In genomic region chr7:142285130-142285835, GRCm38 (mm10) we compare ENCODE assay signal across 9 mouse cellular contexts. TPM values are rescaled to one million over a fixed set of nuclear protein-coding genes. Genes with fewer than 3 reads are reported as not detected.
DNase-seq lines count a peak whose midpoint lies in the region; ATAC-seq and TF ChIP-seq lines count a peak whose summit lies in the region.
"Had no signal": no experiment of that assay in that cellular context is flagged by ENCODE, and none has a peak within 500 bp of the region (broad histone marks: within the 10 kb centered on the region; RNA-seq: fewer than 3 reads in every experiment).

No protein-coding gene starts in this region.

- no peaks in the 10 kb centered on the region for H3K36me3 ChIP-seq in intestine, embryonic 16.5 days (ENCODE audit: control insufficient read depth, insufficient read depth, low read length)
- no peaks in the 10 kb centered on the region for H3K36me3 ChIP-seq in limb, embryonic 12.5 days
- H3K36me3 ChIP-seq in midbrain, embryonic 14.5 days (ENCODE audit: control insufficient read depth, insufficient read depth, low read length): no peaks in the 10 kb centered on the region

- H3K4me1 ChIP-seq in cerebellum, adult 2 months (ENCODE audit: control insufficient read depth, insufficient read depth, low read length): no peaks in the 10 kb centered on the region
- H3K4me1 ChIP-seq in intestine, embryonic 16.5 days (ENCODE audit: control insufficient read depth, insufficient read depth, low read length): peaks cover 14% of the 10 kb centered on the region; the same call in 1 of the 2 replicates
- peaks cover 7% of the 10 kb centered on the region; the same call in 1 of the 2 replicates for H3K4me1 ChIP-seq in limb, embryonic 12.5 days (replicated peaks)
- peaks cover 7% of the 10 kb centered on the region; the same call in 1 of the 2 replicates for H3K4me1 ChIP-seq in midbrain, embryonic 14.5 days (ENCODE audit: control insufficient read depth, insufficient read depth, low read length)

- peak; percentile 54 for ATAC-seq in intestine, embryonic 16.5 days
- ATAC-seq in limb, embryonic 12.5 days (ENCODE audit: insufficient number of reproducible peaks, insufficient read depth, low FRiP score, low TSS enrichment, low read depth): peak; percentile 65; the same call in 1 of the 2 replicates
- ATAC-seq in midbrain, embryonic 14.5 days (ENCODE audit: low FRiP score, low TSS enrichment): peak; percentile 70

- TF ChIP-seq POLR2A in cerebellum, adult 2 months (IDR thresholded peaks at IDR 0.05; ENCODE audit: borderline replicate concordance, insufficient read depth, low read length): no peak

- peak; percentile 46; the same call in 1 of the 2 replicates for TF ChIP-seq CTCF in cerebellum, adult 2 months (IDR thresholded peaks at IDR 0.05; ENCODE audit: borderline replicate concordance, insufficient read depth, low read depth, low read length)

- H3K4me2 ChIP-seq in intestine, embryonic 16.5 days (ENCODE audit: low read depth, low read length): peak overlapping the region; percentile 85
- H3K4me2 ChIP-seq in limb, embryonic 12.5 days: peak overlapping the region; percentile 70
- peak overlapping the region; percentile 81 for H3K4me2 ChIP-seq in midbrain, embryonic 14.5 days (ENCODE audit: low read length)

- H3K9me3 ChIP-seq in intestine, embryonic 16.5 days (ENCODE audit: control insufficient read depth, low read length): no peaks in the 10 kb centered on the region
- no peaks in the 10 kb centered on the region for H3K9me3 ChIP-seq in limb, embryonic 12.5 days
- no peaks in the 10 kb centered on the region for H3K9me3 ChIP-seq in midbrain, embryonic 14.5 days (ENCODE audit: control insufficient read depth, low read length)

- H3K27me3 ChIP-seq in cerebellum, adult 2 months (ENCODE audit: control insufficient read depth, insufficient read depth, low read length): no peaks in the 10 kb centered on the region
- no peaks in the 10 kb centered on the region for H3K27me3 ChIP-seq in intestine, embryonic 16.5 days (replicated peaks; ENCODE audit: control insufficient read depth, insufficient read depth, low read length)
- peaks cover 32% of the 10 kb centered on the region for H3K27me3 ChIP-seq in limb, embryonic 12.5 days
- peaks cover 4% of the 10 kb centered on the region; the same call in 1 of the 2 replicates for H3K27me3 ChIP-seq in midbrain, embryonic 14.5 days (ENCODE audit: control insufficient read depth, insufficient read depth, low read length)

- H3K9ac ChIP-seq in intestine, embryonic 16.5 days (ENCODE audit: low read depth, low read length): peak overlapping the region; percentile 37; the same call in 1 of the 2 replicates
- H3K9ac ChIP-seq in limb, embryonic 12.5 days (replicated peaks): peak overlapping the region; percentile 23; the same call in 1 of the 2 replicates
- H3K9ac ChIP-seq in midbrain, embryonic 14.5 days (replicated peaks; ENCODE audit: low read length): peak overlapping the region; percentile 42

- DNase-seq in adrenal gland, adult 2 months: peak; percentile 70
- DNase-seq in cerebellum, adult 2 months: peak; percentile 56 to 61
- peak; percentile 6 to 24 for DNase-seq in frontal cortex, postnatal 36 days (ENCODE audit: low spot score in 2 of 2)
- peak; percentile 79 for DNase-seq in midbrain, embryonic 14.5 days
- peak; percentile 29 for DNase-seq in testis, postnatal 14 days (ENCODE audit: low spot score)
- no peak for DNase-seq in thymus, postnatal 0 days (ENCODE audit: low spot score)

- no peak overlapping the region for H3K27ac ChIP-seq in cerebellum, adult 2 months (ENCODE audit: insufficient read depth, low read length)
- no peak overlapping the region for H3K27ac ChIP-seq in intestine, embryonic 16.5 days (ENCODE audit: low read length)
- no peak overlapping the region for H3K27ac ChIP-seq in limb, embryonic 12.5 days
- H3K27ac ChIP-seq in midbrain, embryonic 14.5 days (replicated peaks; ENCODE audit: low read depth, low read length): peak overlapping the region; percentile 66

- peak overlapping the region; percentile 37 for H3K4me3 ChIP-seq in cerebellum, adult 2 months (replicated peaks; ENCODE audit: insufficient read depth, low read depth, low read length)
- H3K4me3 ChIP-seq in intestine, embryonic 16.5 days (ENCODE audit: low read length): peak overlapping the region; percentile 62
- H3K4me3 ChIP-seq in limb, embryonic 12.5 days (replicated peaks): peak overlapping the region; percentile 53
- H3K4me3 ChIP-seq in midbrain, embryonic 14.5 days (replicated peaks; ENCODE audit: low read depth, low read length): peak overlapping the region; percentile 55

- 21% methylated on average over 23 of the region's 23 CpGs for whole genome bisulfite sequencing in cerebellum, adult 2 months
- WGBS in intestine, embryonic 16.5 days: 18% methylated on average over 23 of the region's 23 CpGs
- 10% methylated on average over 23 of the region's 23 CpGs for WGBS in limb, embryonic 12.5 days
- WGBS in midbrain, embryonic 14.5 days: 24% methylated on average over 23 of the region's 23 CpGs

RNA-seq across cellular contexts. Expression of gene Gm4559, which starts 11.1 kb away (rescaled TPM):
- total RNA-seq in adrenal gland, adult 2 months (2021): not detected
- not detected in 2 replicates for polyA plus RNA-seq in adrenal gland, adult 2 months (2012; rRNA removed)
- not detected in 2 replicates for polyA plus RNA-seq in cerebellum, adult 2 months (2012; rRNA removed)
- not detected in 2 replicates for polyA plus RNA-seq in intestine, embryonic 16.5 days (2015; fragmentation: Nextera tagmentation; extraction: Ambion mirVana)
- not detected in 2 replicates for polyA plus RNA-seq in limb, embryonic 12.5 days (2016; fragmentation: Nextera tagmentation; extraction: Ambion mirVana)
- not detected in 2 replicates for polyA plus RNA-seq in midbrain, embryonic 14.5 days (2014; fragmentation: Nextera tagmentation; extraction: Ambion mirVana)
- polyA plus RNA-seq in thymus, postnatal 0 days (2015; fragmentation: Nextera tagmentation; extraction: Ambion mirVana): not detected in 2 replicates
- polyA plus RNA-seq: spleen, adult 2 months had no signal

RNA-seq across cellular contexts. Expression of gene Krtap5-1, which starts 11.6 kb away (rescaled TPM):
- total RNA-seq in adrenal gland, adult 2 months (2021): not detected
- not detected in 2 replicates for polyA plus RNA-seq in adrenal gland, adult 2 months (2012; rRNA removed)
- not detected in 2 replicates for polyA plus RNA-seq in cerebellum, adult 2 months (2012; rRNA removed)
- not detected in 2 replicates for polyA plus RNA-seq in intestine, embryonic 16.5 days (2015; fragmentation: Nextera tagmentation; extraction: Ambion mirVana)
- not detected in 2 replicates for polyA plus RNA-seq in limb, embryonic 12.5 days (2016; fragmentation: Nextera tagmentation; extraction: Ambion mirVana)
- not detected in 2 replicates for polyA plus RNA-seq in midbrain, embryonic 14.5 days (2014; fragmentation: Nextera tagmentation; extraction: Ambion mirVana)
- not detected in 2 replicates for polyA plus RNA-seq in thymus, postnatal 0 days (2015; fragmentation: Nextera tagmentation; extraction: Ambion mirVana)
- polyA plus RNA-seq: spleen, adult 2 months had no signal

RNA-seq across cellular contexts. Expression of gene Krtap5-4, which starts 18.1 kb away (rescaled TPM):
- not detected for total RNA-seq in adrenal gland, adult 2 months (2021)
- not detected in 2 replicates for polyA plus RNA-seq in adrenal gland, adult 2 months (2012; rRNA removed)
- polyA plus RNA-seq in cerebellum, adult 2 months (2012; rRNA removed): not detected in 2 replicates
- not detected in 2 replicates for polyA plus RNA-seq in intestine, embryonic 16.5 days (2015; fragmentation: Nextera tagmentation; extraction: Ambion mirVana)
- not detected in 2 replicates for polyA plus RNA-seq in limb, embryonic 12.5 days (2016; fragmentation: Nextera tagmentation; extraction: Ambion mirVana)
- not detected in 2 replicates for polyA plus RNA-seq in midbrain, embryonic 14.5 days (2014; fragmentation: Nextera tagmentation; extraction: Ambion mirVana)
- not detected in 2 replicates for polyA plus RNA-seq in thymus, postnatal 0 days (2015; fragmentation: Nextera tagmentation; extraction: Ambion mirVana)
- polyA plus RNA-seq: spleen, adult 2 months had no signal

RNA-seq across cellular contexts. Expression of gene Gm2431, which starts 27.1 kb away (rescaled TPM):
- total RNA-seq in adrenal gland, adult 2 months (2021): not detected
- not detected in 2 replicates for polyA plus RNA-seq in adrenal gland, adult 2 months (2012; rRNA removed)
- not detected in 2 replicates for polyA plus RNA-seq in cerebellum, adult 2 months (2012; rRNA removed)
- polyA plus RNA-seq in intestine, embryonic 16.5 days (2015; fragmentation: Nextera tagmentation; extraction: Ambion mirVana): not detected in 2 replicates
- not detected in 2 replicates for polyA plus RNA-seq in limb, embryonic 12.5 days (2016; fragmentation: Nextera tagmentation; extraction: Ambion mirVana)
- polyA plus RNA-seq in midbrain, embryonic 14.5 days (2014; fragmentation: Nextera tagmentation; extraction: Ambion mirVana): not detected in 2 replicates
- not detected in 2 replicates for polyA plus RNA-seq in thymus, postnatal 0 days (2015; fragmentation: Nextera tagmentation; extraction: Ambion mirVana)
- polyA plus RNA-seq: spleen, adult 2 months had no signal

RNA-seq across cellular contexts. Expression of gene Gm40460, which starts 44.4 kb away (rescaled TPM):
- total RNA-seq in adrenal gland, adult 2 months (2021): not detected
- not detected in 2 replicates for polyA plus RNA-seq in adrenal gland, adult 2 months (2012; rRNA removed)
- not detected in 2 replicates for polyA plus RNA-seq in cerebellum, adult 2 months (2012; rRNA removed)
- polyA plus RNA-seq in intestine, embryonic 16.5 days (2015; fragmentation: Nextera tagmentation; extraction: Ambion mirVana): not detected in 2 replicates
- polyA plus RNA-seq in limb, embryonic 12.5 days (2016; fragmentation: Nextera tagmentation; extraction: Ambion mirVana): not detected in 2 replicates
- polyA plus RNA-seq in midbrain, embryonic 14.5 days (2014; fragmentation: Nextera tagmentation; extraction: Ambion mirVana): not detected in 2 replicates
- polyA plus RNA-seq in thymus, postnatal 0 days (2015; fragmentation: Nextera tagmentation; extraction: Ambion mirVana): not detected in 2 replicates
- polyA plus RNA-seq: spleen, adult 2 months had no signal
